Mouse (Mus musculus): ENCODE measurements around the gene Spag4.

- TF ChIP-seq CTCF (IDR thresholded peaks at IDR 0.05; ENCODE audit: borderline replicate concordance, insufficient read depth, low read depth, low read length): no peak
- TF ChIP-seq POLR2A (IDR thresholded peaks at IDR 0.05; ENCODE audit: borderline replicate concordance, insufficient read depth, low read length): no peak
Measured at GRCm38 (mm10) chr2:156080391-156080790, 15.4 kb downstream of the Spag4 start.

Measured in cerebellum, adult 2 months (tissue).